Mouse (Mus musculus): ENCODE results near the gene Jsrp1. TPM values are rescaled to one million over a fixed set of nuclear protein-coding genes. Genes with fewer than 3 reads are reported as not detected.

Gene Jsrp1
- polyA plus RNA-seq, 1 experiment from 2014 or later: 0.45 TPM

DNA sequence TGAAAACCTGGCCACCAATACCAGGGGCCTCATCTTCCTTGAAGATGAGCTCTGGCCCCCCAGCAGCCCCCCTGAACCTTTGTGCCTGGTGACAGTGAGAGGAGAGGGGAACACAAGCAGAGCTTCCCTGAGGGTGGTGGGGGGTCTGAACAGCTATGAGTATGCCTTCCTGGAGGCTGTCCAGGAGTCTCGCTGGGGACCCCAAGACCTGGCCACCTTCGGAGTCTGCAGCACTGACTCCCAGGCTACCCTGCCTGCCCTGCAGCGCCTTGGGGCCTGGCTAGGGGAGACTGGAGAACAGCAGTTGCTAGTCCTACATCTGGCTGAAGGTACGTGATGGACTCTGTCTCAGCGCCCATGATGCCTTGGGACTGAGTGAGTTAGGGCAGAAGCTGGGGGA, 8.0 kb downstream of the Jsrp1 start:
- 66% methylated on average over 5 of the region's 5 CpGs for WGBS
- no peak overlapping the region for H3K9ac ChIP-seq (replicated peaks; ENCODE audit: low read depth, low read length)
- H3K4me2 ChIP-seq (replicated peaks; ENCODE audit: low read depth, low read length): no peak overlapping the region
- peaks cover 36% of the 10 kb centered on the region for H3K36me3 ChIP-seq (ENCODE audit: control insufficient read depth, insufficient read depth, low read length)
- no peak overlapping the region for H3K4me3 ChIP-seq (ENCODE audit: low read depth, low read length)
- H3K9me3 ChIP-seq (ENCODE audit: control insufficient read depth, low read depth, low read length): no peaks in the 10 kb centered on the region
- no peaks in the 10 kb centered on the region for H3K27me3 ChIP-seq (ENCODE audit: control insufficient read depth, insufficient read depth, low read length)
- no peak overlapping the region for H3K27ac ChIP-seq (ENCODE audit: low read length)
- ATAC-seq (ENCODE audit: insufficient number of reproducible peaks, insufficient read depth, low FRiP score, low read depth): no peak
- peaks cover 29% of the 10 kb centered on the region for H3K4me1 ChIP-seq (ENCODE audit: control insufficient read depth, insufficient read depth, low read length)

DNA sequence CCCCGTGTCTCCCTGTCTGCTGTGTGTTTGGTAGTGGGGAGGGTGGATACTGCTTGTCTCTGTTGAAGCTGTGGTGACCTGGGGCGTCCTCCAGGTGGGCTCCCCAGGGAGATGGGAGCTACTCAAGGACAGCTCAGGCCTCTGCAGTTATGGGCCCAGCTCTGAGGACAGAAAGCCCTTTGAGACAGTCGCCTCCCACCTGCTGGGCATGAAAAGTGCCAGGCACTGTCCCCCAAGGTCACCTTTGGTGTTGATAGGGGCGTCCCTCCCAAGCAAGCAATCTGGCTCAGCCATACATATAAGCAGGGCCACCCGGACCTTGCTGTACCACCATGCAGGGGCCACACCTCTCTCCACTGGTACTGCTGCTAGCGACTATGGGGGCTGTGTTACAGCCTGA, 8.4 kb downstream of the Jsrp1 start, which contains the start of gene Amh:
Gene Amh, plus strand, starts transcription at position 328 of the 400 bp plus-strand sequence.
- ATAC-seq (ENCODE audit: insufficient number of reproducible peaks, insufficient read depth, low FRiP score, low read depth): no peak

DNA sequence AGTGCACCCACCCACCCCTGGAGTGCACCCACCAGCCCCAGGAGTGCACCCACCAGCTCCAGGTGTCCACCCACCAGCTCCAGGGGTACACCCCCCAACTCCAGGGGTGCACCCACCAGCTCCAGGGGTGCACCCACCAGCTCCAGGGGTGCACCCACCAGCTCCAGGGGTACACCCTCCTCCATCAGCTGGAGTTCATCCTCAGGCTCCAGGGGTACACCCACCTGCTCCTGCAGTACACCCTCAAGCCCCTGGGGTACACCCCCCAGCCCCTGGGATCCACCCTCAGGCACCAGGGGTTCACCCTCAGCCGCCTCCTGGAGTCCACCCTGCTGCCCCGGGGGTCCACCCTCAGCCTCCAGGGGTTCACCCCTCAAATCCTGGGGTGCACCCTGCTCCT, 9.0 kb downstream of the Jsrp1 start:
- no peak overlapping the region for H3K4me2 ChIP-seq (replicated peaks; ENCODE audit: low read depth, low read length)
- no peak for ATAC-seq (ENCODE audit: insufficient number of reproducible peaks, insufficient read depth, low FRiP score, low read depth)
- H3K4me1 ChIP-seq (ENCODE audit: control insufficient read depth, insufficient read depth, low read length): peaks cover 36% of the 10 kb centered on the region
- no peaks in the 10 kb centered on the region for H3K27me3 ChIP-seq (ENCODE audit: control insufficient read depth, insufficient read depth, low read length)
- 93% methylated on average over 2 of the region's 2 CpGs for WGBS
- H3K9ac ChIP-seq (replicated peaks; ENCODE audit: low read depth, low read length): no peak overlapping the region
- H3K9me3 ChIP-seq (ENCODE audit: control insufficient read depth, low read depth, low read length): no peaks in the 10 kb centered on the region
- H3K27ac ChIP-seq (ENCODE audit: low read length): no peak overlapping the region
- H3K36me3 ChIP-seq (ENCODE audit: control insufficient read depth, insufficient read depth, low read length): peaks cover 36% of the 10 kb centered on the region
- H3K4me3 ChIP-seq (ENCODE audit: low read depth, low read length): no peak overlapping the region

More for the DNA sequence above, 8.4 kb downstream of the Jsrp1 start, which contains the start of gene Amh:
- Histone ChIP-seq H3K4me2 (replicated peaks; ENCODE audit: low read depth, low read length) (no peak within 1 kb of the TSS), H3K4me1 (ENCODE audit: control insufficient read depth, insufficient read depth, low read length) (peaks cover 31% of the 10 kb centered on the region), H3K36me3 (ENCODE audit: control insufficient read depth, insufficient read depth, low read length) (peaks cover 36% of the 10 kb centered on the region), H3K27ac (ENCODE audit: low read length) (no peak within 1 kb of the TSS), H3K27me3 (ENCODE audit: control insufficient read depth, insufficient read depth, low read length) (no peaks in the 10 kb centered on the region), H3K9ac (replicated peaks; ENCODE audit: low read depth, low read length) (no peak within 1 kb of the TSS), H3K9me3 (ENCODE audit: control insufficient read depth, low read depth, low read length) (no peaks in the 10 kb centered on the region), H3K4me3 (ENCODE audit: low read depth, low read length) (no peak within 1 kb of the TSS)
- WGBS: 67% methylated on average over 6 of the region's 6 CpGs

GRCm38 (mm10) chr10:80802996-80803395, 10.3 kb downstream of the Jsrp1 start:
- no peaks in the 10 kb centered on the region for H3K9me3 ChIP-seq (ENCODE audit: control insufficient read depth, low read depth, low read length)
- H3K4me1 ChIP-seq (ENCODE audit: control insufficient read depth, insufficient read depth, low read length): peaks cover 25% of the 10 kb centered on the region; the same call in 1 of the 2 replicates
- no peak overlapping the region for H3K4me3 ChIP-seq (ENCODE audit: low read depth, low read length)
- no peak overlapping the region for H3K27ac ChIP-seq (ENCODE audit: low read length)
- ATAC-seq (ENCODE audit: insufficient number of reproducible peaks, insufficient read depth, low FRiP score, low read depth): no peak
- H3K27me3 ChIP-seq (ENCODE audit: control insufficient read depth, insufficient read depth, low read length): no peaks in the 10 kb centered on the region
- no peak overlapping the region for H3K9ac ChIP-seq (replicated peaks; ENCODE audit: low read depth, low read length)
- peaks cover 36% of the 10 kb centered on the region for H3K36me3 ChIP-seq (ENCODE audit: control insufficient read depth, insufficient read depth, low read length)
- H3K4me2 ChIP-seq (replicated peaks; ENCODE audit: low read depth, low read length): no peak overlapping the region
- 84% methylated on average over 3 of the region's 3 CpGs for WGBS

GRCm38 (mm10) chr10:80802204-80802912, 10.9 kb downstream of the Jsrp1 start:
- no peaks in the 10 kb centered on the region for H3K9me3 ChIP-seq (ENCODE audit: control insufficient read depth, low read depth, low read length)
- no peak for ATAC-seq (ENCODE audit: insufficient number of reproducible peaks, insufficient read depth, low FRiP score, low read depth)
- WGBS: 89% methylated on average over 10 of the region's 10 CpGs
- no peak overlapping the region for H3K27ac ChIP-seq (ENCODE audit: low read length)
- H3K4me1 ChIP-seq (ENCODE audit: control insufficient read depth, insufficient read depth, low read length): peaks cover 22% of the 10 kb centered on the region
- no peaks in the 10 kb centered on the region for H3K27me3 ChIP-seq (ENCODE audit: control insufficient read depth, insufficient read depth, low read length)
- no peak overlapping the region for H3K4me3 ChIP-seq (ENCODE audit: low read depth, low read length)
- peaks cover 36% of the 10 kb centered on the region for H3K36me3 ChIP-seq (ENCODE audit: control insufficient read depth, insufficient read depth, low read length)
- H3K9ac ChIP-seq (replicated peaks; ENCODE audit: low read depth, low read length): no peak overlapping the region
- no peak overlapping the region for H3K4me2 ChIP-seq (replicated peaks; ENCODE audit: low read depth, low read length)

DNA sequence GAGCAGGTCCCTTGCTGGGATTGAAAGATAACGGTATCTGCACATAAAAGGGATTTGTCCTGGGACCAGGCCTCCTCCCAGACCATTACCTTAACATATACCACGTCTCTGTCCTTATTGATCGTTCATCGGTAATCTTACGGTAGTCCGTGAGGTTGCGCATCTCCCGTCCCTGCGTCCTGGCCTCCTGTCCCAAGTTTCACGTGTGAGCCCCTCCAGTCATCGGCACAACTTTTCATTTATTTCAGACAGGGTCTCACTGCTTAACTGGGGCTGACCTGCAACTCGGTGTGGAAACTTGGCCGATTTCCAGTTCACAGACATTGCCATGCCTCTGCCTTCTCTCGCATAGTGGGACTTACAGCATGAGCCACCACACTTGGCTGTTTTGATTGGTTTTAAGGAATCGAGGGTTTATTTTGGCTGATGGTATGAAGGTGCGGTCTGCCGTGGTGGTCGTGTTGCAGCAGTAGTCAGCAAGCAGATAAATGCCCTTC, 14.2 kb downstream of the Jsrp1 start:
- peaks cover 51% of the 10 kb centered on the region for H3K36me3 ChIP-seq (ENCODE audit: control insufficient read depth, insufficient read depth, low read length)
- H3K27ac ChIP-seq (ENCODE audit: low read length): peak overlapping the region; percentile 96
- no peaks in the 10 kb centered on the region for H3K27me3 ChIP-seq (ENCODE audit: control insufficient read depth, insufficient read depth, low read length)
- 1% methylated on average over 18 of the region's 18 CpGs for WGBS
- H3K4me3 ChIP-seq (ENCODE audit: low read depth, low read length): peak overlapping the region; percentile 94
- ATAC-seq (ENCODE audit: insufficient number of reproducible peaks, insufficient read depth, low FRiP score, low read depth): no peak
- H3K4me1 ChIP-seq (ENCODE audit: control insufficient read depth, insufficient read depth, low read length): peaks cover 21% of the 10 kb centered on the region
- H3K9me3 ChIP-seq (ENCODE audit: control insufficient read depth, low read depth, low read length): no peaks in the 10 kb centered on the region
- H3K9ac ChIP-seq (replicated peaks; ENCODE audit: low read depth, low read length): peak overlapping the region; percentile 98
- H3K4me2 ChIP-seq (replicated peaks; ENCODE audit: low read depth, low read length): peak overlapping the region; percentile 88

DNA sequence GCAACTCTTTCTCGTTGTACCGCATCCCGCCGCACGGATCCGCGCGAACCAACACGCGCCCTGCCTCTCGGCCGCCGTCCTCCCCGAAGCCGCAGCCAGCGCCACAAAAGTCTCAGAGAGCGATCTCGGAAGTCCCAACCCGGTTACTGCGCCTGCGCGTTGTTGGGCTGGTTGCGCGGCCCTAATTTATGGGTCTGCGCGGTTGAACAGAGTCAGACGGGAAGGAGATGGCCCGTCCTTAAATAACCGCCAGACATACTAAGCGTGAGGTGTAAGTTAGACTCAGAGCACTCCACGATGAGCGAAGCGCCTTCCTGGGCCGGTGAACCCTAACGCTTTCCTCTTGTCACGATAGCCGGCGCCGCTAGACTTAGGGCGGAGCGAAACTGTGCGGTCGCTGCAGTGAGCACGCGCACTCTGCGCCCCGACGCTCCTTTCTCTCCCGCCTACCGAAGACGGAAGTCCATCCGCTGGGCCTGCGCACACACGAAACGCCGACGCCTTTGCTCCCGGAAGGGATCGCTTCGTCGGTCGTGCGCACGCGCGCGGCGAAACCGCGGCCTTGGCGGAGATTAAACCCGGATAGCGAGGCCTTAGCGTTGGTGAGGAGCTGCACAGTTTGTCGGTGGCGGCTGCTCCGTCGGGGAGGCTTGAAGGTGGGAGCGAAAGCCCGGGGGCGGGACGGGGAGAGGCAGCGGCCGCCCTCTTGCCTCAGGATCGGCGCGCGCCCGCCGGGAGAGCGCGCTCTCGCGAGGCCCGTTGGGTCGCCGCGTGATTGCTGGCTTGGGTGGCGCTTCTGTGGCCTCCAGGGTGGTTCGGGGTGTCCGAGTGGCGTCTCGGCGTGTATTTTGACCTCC, 14.9 kb downstream of the Jsrp1 start, which contains the start of the genes Sf3a2 and Plekhj1:
Gene Sf3a2, plus strand, starts transcription at position 49 of the 857 bp plus-strand sequence.
Gene Plekhj1, minus strand, starts transcription at position 477 of the 857 bp plus-strand sequence.
- Histone ChIP-seq H3K4me1 (ENCODE audit: control insufficient read depth, insufficient read depth, low read length) (peaks cover 21% of the 10 kb centered on the region), H3K4me2 (replicated peaks; ENCODE audit: low read depth, low read length) (peak within 1 kb of the TSS; percentile 88), H3K36me3 (ENCODE audit: control insufficient read depth, insufficient read depth, low read length) (peaks cover 51% of the 10 kb centered on the region), H3K9ac (replicated peaks; ENCODE audit: low read depth, low read length) (peak within 1 kb of the TSS; percentile 98), H3K4me3 (ENCODE audit: low read depth, low read length) (peak within 1 kb of the TSS; percentile 94), H3K9me3 (ENCODE audit: control insufficient read depth, low read depth, low read length) (no peaks in the 10 kb centered on the region), H3K27me3 (ENCODE audit: control insufficient read depth, insufficient read depth, low read length) (no peaks in the 10 kb centered on the region), H3K27ac (ENCODE audit: low read length) (peak within 1 kb of the TSS; percentile 96)
- under 1% methylated on average over 104 of the region's 104 CpGs for WGBS
- peak; percentile 89 for ATAC-seq (ENCODE audit: insufficient number of reproducible peaks, insufficient read depth, low FRiP score, low read depth)
